Mouse (Mus musculus): ENCODE results near the gene Dlk1.

DNA sequence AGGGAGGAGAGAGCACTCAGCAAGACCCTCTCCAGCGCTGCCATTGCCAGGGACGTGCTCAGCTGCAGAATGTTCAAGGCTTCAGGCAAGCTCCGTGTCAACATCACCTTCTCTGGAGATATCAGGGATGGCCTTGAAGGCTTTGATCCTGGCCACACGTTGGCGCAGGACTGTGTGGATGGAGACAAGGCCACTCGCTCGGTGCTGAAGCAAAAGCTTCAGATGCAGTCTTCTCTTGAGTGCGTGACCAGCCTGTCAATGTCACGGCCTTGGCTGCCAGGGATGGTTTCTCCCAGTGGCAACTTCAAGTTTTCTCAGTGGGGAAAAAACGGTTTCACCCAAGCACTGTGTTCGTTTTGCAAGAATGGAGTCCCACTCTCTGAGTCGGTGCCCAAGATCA lies 26.6 kb upstream of the Dlk1 start:
- TF ChIP-seq CTCF (IDR thresholded peaks at IDR 0.05; ENCODE audit: insufficient read depth, low read length) = no peak
- no peak for TF ChIP-seq POLR2A (IDR thresholded peaks at IDR 0.05; ENCODE audit: borderline replicate concordance, extremely low read depth, low read depth, low read length)
